Mouse (Mus musculus): Measurements from ENCODE around the gene Tnrc18.

The Tnrc18 gene

GRCm38 (mm10) chr5:142728301-142728700 lies 89.2 kb downstream of the Tnrc18 start:
- DNase-seq (ENCODE audit: extremely low spot score, low spot score), result no peak

- no peak for DNase-seq (ENCODE audit: extremely low spot score, low spot score)
Measured at GRCm38 (mm10) chr5:142726748-142727147, 90.7 kb downstream of the Tnrc18 start.

GRCm38 (mm10) chr5:142724265-142724664 lies 93.2 kb downstream of the Tnrc18 start:
- DNase-seq (ENCODE audit: extremely low spot score, low spot score), result no peak

GRCm38 (mm10) chr5:142723520-142724133 lies 93.8 kb downstream of the Tnrc18 start:
- DNase-seq (ENCODE audit: extremely low spot score, low spot score), result peak; percentile 77

- DNase-seq (ENCODE audit: extremely low spot score, low spot score), result no peak
Measured at GRCm38 (mm10) chr5:142719897-142720296, 97.6 kb downstream of the Tnrc18 start.

- no peak for DNase-seq (ENCODE audit: extremely low spot score, low spot score)
Measured at GRCm38 (mm10) chr5:142718486-142718885, 99.0 kb downstream of the Tnrc18 start.

- peak; percentile 87 for DNase-seq (ENCODE audit: extremely low spot score, low spot score)
Measured at GRCm38 (mm10) chr5:142718037-142718436, 99.4 kb downstream of the Tnrc18 start.

- DNase-seq (ENCODE audit: extremely low spot score, low spot score), result no peak
Measured at GRCm38 (mm10) chr5:142716056-142716455, 101.4 kb downstream of the Tnrc18 start.

GRCm38 (mm10) chr5:142715059-142715458 lies 102.4 kb downstream of the Tnrc18 start:
- DNase-seq (ENCODE audit: extremely low spot score, low spot score), result no peak

- no peak for DNase-seq (ENCODE audit: extremely low spot score, low spot score)
Measured at GRCm38 (mm10) chr5:142713966-142714365, 103.5 kb downstream of the Tnrc18 start.

- DNase-seq (ENCODE audit: extremely low spot score, low spot score), result no peak
Measured at GRCm38 (mm10) chr5:142712373-142712772, 105.1 kb downstream of the Tnrc18 start.

GRCm38 (mm10) chr5:142709436-142709835 lies 108.0 kb downstream of the Tnrc18 start:
- DNase-seq (ENCODE audit: extremely low spot score, low spot score), result no peak

GRCm38 (mm10) chr5:142707709-142708108 lies 109.8 kb downstream of the Tnrc18 start:
- DNase-seq (ENCODE audit: extremely low spot score, low spot score), result no peak

- DNase-seq (ENCODE audit: extremely low spot score, low spot score), result no peak
Measured at GRCm38 (mm10) chr5:142703569-142703968, 113.9 kb downstream of the Tnrc18 start.

GRCm38 (mm10) chr5:142702511-142703138 lies 114.8 kb downstream of the Tnrc18 start:
- DNase-seq (ENCODE audit: extremely low spot score, low spot score), result no peak

- peak; percentile 85 for DNase-seq (ENCODE audit: extremely low spot score, low spot score)
Measured at GRCm38 (mm10) chr5:142701651-142702510, 115.6 kb downstream of the Tnrc18 start.

GRCm38 (mm10) chr5:142700842-142701589 lies 116.4 kb downstream of the Tnrc18 start:
- DNase-seq (ENCODE audit: extremely low spot score, low spot score), result no peak

GRCm38 (mm10) chr5:142697742-142698141 lies 119.7 kb downstream of the Tnrc18 start:
- no peak for DNase-seq (ENCODE audit: extremely low spot score, low spot score)

GRCm38 (mm10) chr5:142696865-142697264 lies 120.6 kb downstream of the Tnrc18 start:
- no peak for DNase-seq (ENCODE audit: extremely low spot score, low spot score)

GRCm38 (mm10) chr5:142696258-142696657 lies 121.2 kb downstream of the Tnrc18 start:
- DNase-seq (ENCODE audit: extremely low spot score, low spot score), result no peak

GRCm38 (mm10) chr5:142694627-142695340 lies 122.7 kb downstream of the Tnrc18 start:
- DNase-seq (ENCODE audit: extremely low spot score, low spot score), result peak; percentile 71
